Mouse (Mus musculus): ENCODE measurements around the gene Ntm.

DNA sequence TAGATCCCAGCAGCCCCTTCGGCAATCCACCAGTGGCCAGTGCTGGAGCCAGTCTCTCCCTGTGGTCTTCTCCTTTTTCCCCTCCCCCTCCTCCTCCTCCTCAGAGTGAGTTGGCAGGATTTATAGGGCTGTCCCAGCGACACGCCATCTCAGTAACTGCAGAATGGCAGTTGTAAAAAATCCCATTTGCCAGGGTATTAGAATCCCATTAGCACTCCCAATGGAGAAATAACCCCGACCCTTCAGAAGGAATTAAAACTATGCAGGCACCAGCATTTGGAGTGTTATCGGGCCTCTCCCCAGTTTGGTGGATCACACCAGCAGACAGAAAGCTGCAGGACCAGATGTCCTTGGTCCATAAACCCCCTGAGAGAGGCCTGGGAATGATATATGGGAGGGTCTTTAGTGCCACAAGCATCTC, 135.7 kb downstream of the Ntm start:
- TF ChIP-seq MAX (IDR thresholded peaks at IDR 0.05; ENCODE audit: low read length) (no peak), POLR2A (IDR thresholded peaks at IDR 0.05; ENCODE audit: control insufficient read depth in 1 of 2, insufficient read depth in 1 of 2, low read depth in 1 of 2, low read length in 2 of 2, poor library complexity in 1 of 2) (no peak), ZC3H11A (IDR thresholded peaks at IDR 0.05; ENCODE audit: low read depth, low read length) (no peak), CTCF (IDR thresholded peaks at IDR 0.05 in 2 of 3, conservative IDR thresholded peaks at IDR 0.05 in 1 of 3; ENCODE audit: control insufficient read depth in 1 of 3, insufficient read depth in 1 of 3, low read depth in 2 of 3, low read length in 3 of 3, poor library complexity in 1 of 3, severe bottlenecking in 1 of 3) (no peak), TBP (IDR thresholded peaks at IDR 0.05; ENCODE audit: low read depth, low read length) (no peak), TCF12 (IDR thresholded peaks at IDR 0.05; ENCODE audit: low read depth, low read length) (no peak), USF1 (IDR thresholded peaks at IDR 0.05; ENCODE audit: low read depth, low read length) (no peak), GABPA (IDR thresholded peaks at IDR 0.05; ENCODE audit: low read depth, low read length) (no peak), HCFC1 (IDR thresholded peaks at IDR 0.05; ENCODE audit: low read depth, low read length) (no peak), E2F4 (IDR thresholded peaks at IDR 0.05; ENCODE audit: borderline replicate concordance, low read depth, low read length) (no peak), EP300 (IDR thresholded peaks at IDR 0.05; ENCODE audit: low read depth in 1 of 2, low read length in 2 of 2) (no peak), JUND (IDR thresholded peaks at IDR 0.05; ENCODE audit: low read depth, low read length) (no peak), POLR2AphosphoS2 (IDR thresholded peaks at IDR 0.05; ENCODE audit: low read length) (no peak)

All from MEL (cell line).